Mouse (Mus musculus): ENCODE results near the gene Il1f6.
"Not testable (repeated sequence)": the region's sequence is repeated elsewhere in the genome, so short reads cannot be mapped to it uniquely, and the experiment has no call there.

Gene Il1f6

GRCm38 (mm10) chr2:24215118-24215517 is at the start of gene Il1f6:
Il1f6 (plus strand) TSS chr2:24215418.
- DNase-seq: no peak

GRCm38 (mm10) chr2:24181683-24182331 is 33.4 kb upstream of the Il1f6 start:
- DNase-seq: peak; percentile 42 to 47

- DNase-seq: peak in 1 of 2 experiments; percentile 4
These were observed 32.6 kb upstream of the Il1f6 start for GRCm38 (mm10) chr2:24182423-24183147.

GRCm38 (mm10) chr2:24184092-24184491 is 31.1 kb upstream of the Il1f6 start:
- DNase-seq: not testable (repeated sequence)

GRCm38 (mm10) chr2:24186176-24186575 is 29.0 kb upstream of the Il1f6 start, which contains the start of gene Il1f9:
Il1f9 (plus strand) TSS chr2:24186476.
- DNase-seq: peak in 1 of 2 experiments; percentile 3

- DNase-seq: peak; percentile 9 to 27
These were observed 27.6 kb upstream of the Il1f6 start for GRCm38 (mm10) chr2:24187585-24187984.

- peak; percentile 14 to 23 for DNase-seq
These were observed 27.0 kb upstream of the Il1f6 start for GRCm38 (mm10) chr2:24188189-24188588.

- no peak for DNase-seq
These were observed 12.0 kb downstream of the Il1f6 start for GRCm38 (mm10) chr2:24227191-24227590.

- DNase-seq: no peak
These were observed 52.3 kb downstream of the Il1f6 start for GRCm38 (mm10) chr2:24267503-24267902.

GRCm38 (mm10) chr2:24273619-24274018 is 58.4 kb downstream of the Il1f6 start:
- DNase-seq: no peak

GRCm38 (mm10) chr2:24275146-24275545 is 59.9 kb downstream of the Il1f6 start:
- no peak for DNase-seq

All from lung, adult 18-20 months (tissue).